Mouse (Mus musculus) erythroblast, embryonic 14.5 days (primary cell): ENCODE measurements around the gene Gpr137.

Experiments used
- GATA1 ChIP-seq: IDR thresholded peaks from 2 replicates; pipeline ENCODE4 v1.6.1; 2012; ENCODE audit warnings: low read length, inconsistent platforms, mixed read lengths
- TAL1 ChIP-seq: IDR thresholded peaks from 3 replicates; pipeline ENCODE4 v1.6.1; 2012; ENCODE audit warnings: low read length, inconsistent platforms, mixed read lengths

DNA sequence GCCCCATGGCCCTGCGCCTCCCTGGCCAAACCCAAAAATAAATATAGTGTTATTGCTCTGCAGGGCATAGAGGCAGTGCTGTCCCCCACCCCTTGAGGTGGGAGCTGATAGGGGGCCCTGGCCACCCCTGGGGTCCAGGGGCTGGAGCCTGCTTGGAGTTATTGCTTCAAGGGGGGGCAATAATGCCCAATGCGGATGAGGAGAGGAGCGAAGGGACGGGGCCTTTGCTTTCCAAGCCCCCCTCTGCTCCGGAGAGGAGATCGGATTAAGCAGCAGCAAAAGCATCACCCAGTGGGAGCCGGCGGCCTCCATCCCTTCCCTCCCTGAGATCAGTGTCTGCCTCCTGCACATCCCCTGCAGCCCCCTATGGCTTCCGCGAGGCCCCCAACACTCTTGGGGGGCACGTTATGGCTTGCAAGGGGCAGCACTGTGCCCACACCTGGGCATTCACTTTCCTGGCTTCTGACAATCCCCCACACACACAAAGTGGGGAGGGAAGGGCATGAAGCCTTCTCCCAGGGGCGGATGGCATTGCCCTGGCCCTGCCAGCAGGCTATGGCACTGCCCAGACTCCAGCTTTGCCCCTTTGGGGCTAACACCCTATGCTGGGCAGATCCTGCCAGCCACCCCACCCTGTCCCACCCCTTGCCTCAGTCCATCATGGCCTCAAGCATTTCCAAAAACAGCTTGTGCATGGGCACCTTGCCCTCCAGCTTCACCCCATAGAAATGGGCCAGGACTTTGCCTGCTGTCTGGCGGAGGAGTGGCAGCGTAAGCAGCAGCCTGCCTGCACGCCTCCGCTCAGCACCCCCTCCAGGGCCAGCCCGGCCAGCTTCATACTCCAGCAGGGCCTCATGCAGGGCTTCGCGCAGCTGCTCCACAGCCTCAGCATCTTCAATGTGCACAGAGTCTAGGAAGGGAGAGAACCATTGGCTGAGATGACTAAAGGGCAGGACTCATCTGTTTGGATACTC, 30.9 kb downstream of the Gpr137 start:
- TF ChIP-seq GATA1 (no peak), TAL1 (no peak)
